Mouse (Mus musculus): ENCODE measurements at regions not wholly inside any gene's neighbourhood (a gene's known extent, or its start where the extent isn't known, plus 50 kb on each side); places are given as distances from the start of the nearest gene placed in this dataset.
A peak's percentile ranks its signal among the peaks of the same experiment; 100 is the strongest.
"Not testable (repeated sequence)": the region's sequence is repeated elsewhere in the genome, so short reads cannot be mapped to it uniquely, and the experiment has no call there.

DNA sequence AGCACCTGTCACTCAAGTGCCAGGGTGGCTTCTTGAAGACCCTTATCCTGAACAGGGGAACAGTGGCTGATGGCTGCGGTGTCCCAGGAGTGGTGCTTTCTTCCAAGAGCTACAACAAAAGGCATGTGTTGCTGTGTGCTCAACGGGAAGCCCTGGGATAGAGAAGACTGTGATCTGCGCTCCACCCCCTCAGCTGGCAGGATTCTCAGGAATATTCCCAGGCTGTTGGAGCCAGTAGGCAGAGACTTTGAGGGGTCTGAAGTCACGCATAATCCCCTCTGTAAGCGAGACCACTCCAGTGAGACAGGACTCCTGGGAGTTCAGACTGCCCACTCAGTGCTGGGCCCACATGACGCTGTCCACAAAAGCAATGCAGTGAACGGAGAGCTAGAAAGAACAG, 202.4 kb downstream of the Plxna1 start:
- no peak for DNase-seq

DNA sequence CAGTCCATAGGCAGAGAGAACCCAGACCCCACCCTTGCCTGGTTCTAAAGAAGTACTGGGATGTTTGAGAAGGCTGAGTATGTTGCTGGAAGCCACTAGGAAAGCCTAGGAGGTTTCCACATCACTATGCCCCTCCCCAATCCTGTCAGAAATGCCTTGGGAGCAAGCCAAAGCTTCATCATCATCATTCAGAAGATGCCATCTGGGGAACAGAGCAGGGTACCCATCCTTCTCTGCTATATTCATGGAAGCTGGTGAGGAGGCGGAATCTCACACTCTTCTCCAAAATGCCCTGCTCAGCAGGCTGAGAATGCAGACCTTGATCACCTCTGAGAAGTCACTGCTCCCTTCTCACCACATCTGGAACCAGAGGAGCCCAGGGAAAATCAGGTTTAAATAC, 200.7 kb downstream of the Plxna1 start:
- DNase-seq = no peak

DNA sequence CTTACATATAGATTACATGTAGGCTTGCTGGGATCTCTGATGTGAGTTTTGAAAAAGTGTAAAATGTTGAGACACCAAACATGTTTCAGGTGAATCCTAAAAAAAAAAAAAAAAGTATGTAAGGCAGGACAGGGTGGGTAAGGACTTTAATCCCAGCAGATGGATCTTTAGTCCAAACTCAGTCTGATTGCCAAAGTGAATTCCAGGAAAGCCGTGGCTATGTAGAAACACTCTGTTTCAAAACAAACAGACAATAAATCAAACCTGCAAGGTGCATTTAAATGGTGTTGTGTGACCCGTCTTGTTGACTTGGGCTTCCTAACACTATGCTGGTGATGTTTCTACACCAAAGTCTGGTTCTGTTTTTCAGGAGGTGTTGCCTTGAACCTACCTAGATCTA, 192.9 kb downstream of the Plxna1 start:
- no peak for DNase-seq

DNA sequence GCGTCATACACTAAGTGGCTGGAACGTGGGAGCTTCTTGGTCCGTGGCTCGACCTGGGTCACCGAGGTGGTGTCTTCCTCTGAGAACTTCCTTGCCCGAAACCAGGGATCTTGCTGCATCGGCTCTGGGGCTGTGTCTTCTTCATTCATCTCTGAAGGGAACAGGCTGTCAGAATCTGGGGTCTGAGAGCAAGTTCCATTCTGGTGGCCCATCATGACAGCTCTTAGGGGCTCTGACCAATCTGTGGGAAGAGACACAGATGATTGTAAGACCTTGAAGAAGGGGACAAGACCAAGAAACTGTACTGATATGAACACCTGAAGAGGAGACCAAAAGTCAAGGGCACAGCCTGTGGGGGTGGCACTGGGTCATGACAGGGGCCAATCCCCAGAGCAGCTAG, 177.5 kb downstream of the Plxna1 start:
- not testable (repeated sequence) for DNase-seq

DNA sequence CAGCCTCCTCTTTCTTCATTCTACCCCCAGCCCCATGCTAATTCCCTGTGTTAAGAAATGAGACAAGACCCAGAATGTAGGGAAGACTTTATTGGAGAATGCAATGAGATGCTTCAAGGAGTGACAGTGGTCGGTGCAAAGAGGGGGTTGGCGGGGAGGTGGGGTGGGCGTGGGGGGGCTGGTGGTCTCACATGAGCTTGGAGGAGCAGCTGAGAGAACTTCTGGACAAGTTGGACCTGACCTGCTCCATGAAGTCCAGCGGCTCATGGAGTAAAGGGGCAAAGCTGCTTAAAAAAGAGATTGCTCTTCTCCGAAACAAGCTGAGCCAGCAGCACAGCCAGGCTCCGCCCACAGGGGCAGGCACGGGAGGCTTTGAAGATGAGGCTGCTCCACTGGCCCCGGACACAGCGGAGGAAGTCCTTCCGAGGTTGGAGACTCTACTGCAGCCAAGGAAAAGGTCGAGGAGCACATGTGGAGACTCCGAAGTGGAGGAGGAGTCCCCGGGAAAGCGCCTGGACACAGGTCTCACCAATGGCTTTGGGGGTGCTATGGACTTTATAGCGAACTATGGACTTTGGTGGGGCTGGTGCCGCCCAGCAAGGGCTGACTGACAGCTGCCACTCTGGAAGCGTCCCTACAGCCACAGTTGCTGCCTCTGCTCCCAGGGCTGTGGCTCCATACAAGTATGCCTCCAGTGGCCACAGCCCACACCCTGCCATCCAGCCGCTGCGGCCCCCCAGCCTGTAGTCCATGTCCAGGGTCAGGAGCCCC, 161.7 kb downstream of the Plxna1 start:
- DNase-seq = not testable (repeated sequence)

DNA sequence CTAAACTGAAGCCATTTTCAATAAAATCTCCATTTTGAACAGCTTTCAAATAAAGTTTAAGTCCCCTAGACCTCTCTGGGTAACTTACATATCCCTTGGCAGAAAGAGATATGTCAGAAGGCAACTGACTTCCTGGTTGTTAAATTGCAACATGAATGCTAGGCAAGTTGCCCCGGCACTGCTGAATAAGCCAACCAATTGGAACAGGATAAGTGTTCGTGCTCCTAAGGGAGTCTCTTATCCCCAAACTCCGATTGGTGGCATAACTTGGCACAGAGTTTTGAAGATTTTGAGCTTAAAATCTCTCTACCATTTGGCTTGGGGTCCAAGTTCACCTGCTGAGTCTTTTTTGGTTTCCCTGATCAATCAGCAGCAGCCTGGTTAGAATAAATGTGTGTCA, 147.4 kb downstream of the Plxna1 start:
- DNase-seq = no peak

DNA sequence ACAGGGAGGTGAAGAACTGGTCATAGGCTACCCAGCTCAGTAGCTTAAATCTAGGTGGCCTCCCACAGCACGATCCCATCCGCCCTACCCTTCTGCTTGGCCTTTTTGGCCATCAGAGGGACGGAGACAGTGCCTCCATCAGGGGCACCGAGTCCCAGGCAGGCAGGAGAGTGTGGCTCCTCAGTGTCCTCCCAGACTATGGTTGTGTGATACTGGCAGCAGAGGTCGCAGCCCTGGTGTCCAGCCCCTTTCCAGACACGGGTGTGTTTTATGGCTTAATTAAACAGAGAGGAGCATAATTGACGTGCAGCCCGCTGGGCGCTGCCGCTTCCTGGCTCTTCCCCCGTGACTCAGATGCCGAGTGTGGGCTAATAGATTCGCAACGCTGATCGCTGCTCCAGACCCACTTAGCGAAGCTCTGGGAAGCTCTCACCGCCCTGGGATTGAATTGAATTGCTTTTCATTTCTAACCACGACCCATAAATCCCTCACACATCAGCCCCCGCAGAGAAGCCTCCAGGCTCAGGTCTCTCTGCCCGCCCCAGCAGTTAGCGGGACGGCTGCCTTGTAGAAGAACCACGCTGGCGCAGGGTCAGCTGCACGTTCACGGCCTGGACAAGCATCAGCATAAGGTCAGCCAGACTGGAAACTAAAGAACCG, 126.9 kb downstream of the Plxna1 start:
- no peak for DNase-seq

DNA sequence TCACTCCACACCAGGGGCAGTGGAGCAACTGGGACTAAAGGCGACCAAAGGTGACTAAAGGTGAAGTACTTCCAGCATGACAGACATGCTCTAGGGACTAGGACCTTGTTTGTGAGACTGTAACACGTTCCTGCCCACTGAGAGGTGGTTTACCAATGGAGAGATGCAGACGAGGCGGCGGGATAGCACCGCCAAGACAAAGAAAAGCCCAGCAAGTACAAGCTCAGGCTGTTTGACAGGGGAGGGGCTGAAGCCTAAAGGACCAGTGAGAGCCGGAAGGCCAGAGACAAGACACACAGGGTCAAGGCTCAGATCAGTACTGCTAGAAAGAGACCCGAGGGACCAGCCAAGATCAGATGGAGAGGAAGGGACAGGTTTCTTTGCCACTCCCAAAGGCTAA, 126.2 kb downstream of the Plxna1 start:
- DNase-seq = no peak

DNA sequence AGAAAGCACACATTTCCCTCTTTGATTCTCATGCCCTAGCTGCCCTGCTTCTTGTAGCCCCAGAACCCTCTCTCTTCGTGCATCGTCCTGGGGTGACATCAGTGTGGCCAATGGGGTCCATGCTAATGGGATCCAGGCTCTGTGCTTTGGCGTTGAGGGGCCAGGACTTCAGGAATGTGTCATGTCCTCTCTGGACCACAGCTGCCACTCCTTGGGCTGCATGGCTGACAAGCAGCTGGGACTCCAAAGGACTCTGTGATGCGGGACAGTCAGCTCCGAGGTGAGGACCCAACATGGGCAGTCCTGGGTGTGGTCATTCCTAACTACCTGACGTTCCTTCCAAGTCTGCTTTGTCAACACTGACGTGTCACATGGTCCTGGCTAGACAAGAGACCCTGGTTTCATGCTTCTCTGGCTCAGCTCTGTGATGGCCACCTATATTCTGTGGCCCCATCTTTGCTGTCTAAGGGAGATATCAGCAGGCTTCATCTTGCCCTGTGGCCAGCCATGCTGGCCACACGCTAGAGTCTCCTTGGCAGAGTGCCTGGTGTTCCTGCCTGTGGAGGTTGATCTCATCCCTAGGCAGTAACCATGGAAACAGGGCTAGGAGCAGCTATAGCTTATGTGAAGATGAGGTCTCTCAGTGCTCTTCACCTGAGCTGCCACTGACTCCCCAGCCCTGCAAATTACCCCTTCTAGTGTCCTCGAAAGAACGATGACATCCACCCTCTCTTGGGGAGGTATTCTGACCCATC, 125.4 kb downstream of the Plxna1 start:
- no peak for DNase-seq

DNA sequence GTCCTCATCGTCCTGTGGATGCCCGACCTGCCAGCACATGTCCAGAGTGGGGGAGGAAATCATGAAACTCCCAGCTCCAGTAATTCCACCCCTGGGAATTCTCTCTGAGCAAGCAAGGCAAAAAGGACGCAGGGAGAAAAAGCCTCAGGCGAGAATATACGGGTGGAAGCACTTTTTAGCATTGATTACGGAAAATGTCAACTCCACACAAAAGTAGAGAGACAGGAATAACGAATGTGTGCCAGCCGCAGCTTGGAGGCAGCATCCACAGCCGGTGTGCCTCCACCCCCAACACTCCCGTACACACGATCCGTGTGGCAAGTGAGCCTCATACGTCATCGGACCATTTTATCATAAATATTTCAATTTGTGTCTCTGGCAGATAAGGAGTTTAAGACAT, 123.5 kb downstream of the Plxna1 start:
- no peak for DNase-seq

DNA sequence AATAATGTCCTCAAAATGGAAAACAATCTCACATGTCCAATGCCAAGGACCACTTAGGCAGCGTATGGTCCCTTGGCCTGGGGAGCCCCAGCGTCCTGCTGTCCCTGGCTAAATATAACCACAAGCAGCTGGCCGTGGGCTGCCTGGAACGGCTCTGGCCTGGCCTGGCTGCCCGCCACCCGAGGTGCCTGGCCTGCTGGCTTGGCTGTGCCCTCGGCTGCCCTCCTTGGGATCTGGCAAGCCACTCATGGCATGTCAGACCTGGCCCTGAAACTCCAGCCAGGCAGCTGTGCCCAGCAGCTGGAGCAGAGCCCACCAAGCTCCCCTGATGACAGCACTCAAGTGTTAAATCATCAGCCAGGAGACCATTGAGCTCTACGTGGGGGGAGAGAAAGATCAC, 122.9 kb downstream of the Plxna1 start:
- no peak for DNase-seq

DNA sequence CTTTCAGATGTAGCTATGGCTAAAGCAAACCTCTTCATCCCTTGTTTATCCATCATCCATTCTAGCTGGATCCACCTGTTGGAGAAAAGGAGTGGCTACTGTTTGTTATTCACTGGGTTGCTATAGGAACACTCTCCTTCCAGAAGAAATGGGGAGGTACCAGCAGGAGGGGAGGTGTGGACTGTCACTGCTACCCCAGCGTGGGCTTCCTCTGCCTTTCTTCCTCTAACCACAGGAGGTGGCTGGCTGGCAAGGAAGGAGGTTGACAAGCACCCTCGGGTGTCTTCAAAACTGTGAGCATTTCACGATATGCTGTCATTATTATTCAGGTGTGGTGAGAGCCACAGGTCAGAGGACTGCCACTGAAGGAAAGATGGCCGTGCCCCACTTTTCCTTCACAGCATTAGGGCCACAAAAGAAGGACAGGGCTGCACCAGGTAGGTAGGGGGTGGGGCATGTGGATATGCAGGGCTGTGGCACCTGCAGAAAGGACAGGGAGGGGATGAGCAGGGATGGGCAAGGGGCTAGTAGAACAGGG, 122.2 kb downstream of the Plxna1 start:
- no peak for DNase-seq

DNA sequence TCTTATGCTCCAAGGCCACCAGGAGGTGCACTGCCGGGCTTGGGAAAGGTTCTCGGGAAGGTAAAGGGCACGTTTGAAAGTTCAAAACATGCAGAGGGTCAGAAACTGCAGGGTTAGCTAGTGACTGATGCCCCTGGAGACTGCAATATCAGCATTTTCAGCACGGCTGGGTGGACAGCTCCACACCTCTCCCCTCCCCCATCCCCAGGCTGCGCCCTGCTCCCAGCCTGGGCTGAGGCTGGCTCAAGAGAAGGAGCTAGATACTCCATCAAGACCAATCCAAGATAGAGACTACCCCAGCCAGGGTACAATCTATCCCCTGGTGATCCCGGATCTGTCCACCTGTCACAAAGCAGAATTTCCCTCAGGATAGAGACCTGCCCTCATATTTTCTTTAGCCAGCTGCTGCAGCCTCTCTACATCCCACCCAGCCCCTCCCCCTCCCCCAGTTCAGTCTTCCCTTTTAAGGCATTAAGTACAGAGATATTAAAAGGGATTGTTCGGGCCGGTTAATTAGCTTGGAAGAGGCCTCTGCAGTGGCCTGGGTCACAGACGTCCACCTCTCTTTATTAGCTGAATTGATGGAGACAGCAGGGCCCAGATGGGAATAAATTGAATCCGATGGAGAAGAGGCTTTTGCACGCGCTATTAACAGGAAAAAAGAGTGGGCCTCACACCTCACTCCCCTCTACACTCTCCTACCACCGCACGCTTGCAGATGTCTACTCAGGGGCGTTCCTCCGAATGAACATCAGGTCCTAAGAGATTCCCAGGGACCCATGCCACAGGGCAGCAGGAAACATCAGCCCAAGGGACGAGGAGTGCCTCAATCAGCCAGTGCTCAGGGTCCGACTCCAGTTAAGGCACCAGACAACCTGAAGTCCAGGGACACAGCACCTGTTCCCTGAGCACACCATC, 119.8 kb downstream of the Plxna1 start:
- DNase-seq = peak; percentile 12

DNA sequence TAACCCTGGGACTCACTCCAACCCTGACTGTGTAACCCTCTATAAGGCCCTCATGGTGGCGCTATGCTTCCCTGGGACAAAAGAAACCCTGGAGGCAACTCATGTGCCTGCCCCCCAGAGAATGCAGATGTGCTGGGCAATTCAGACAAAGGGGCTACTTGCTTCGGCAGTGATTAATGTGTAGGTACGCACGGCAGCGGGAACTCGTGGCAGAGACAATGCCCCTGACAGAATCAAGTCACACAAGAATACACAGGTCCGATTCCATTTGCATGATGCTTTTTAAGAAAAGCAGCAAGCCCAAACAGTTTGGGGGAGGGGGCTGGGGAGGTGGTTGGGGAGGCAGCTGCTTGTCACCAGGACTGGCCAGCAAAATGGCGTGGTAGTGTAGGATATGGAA, 116.9 kb downstream of the Plxna1 start:
- no peak for DNase-seq

DNA sequence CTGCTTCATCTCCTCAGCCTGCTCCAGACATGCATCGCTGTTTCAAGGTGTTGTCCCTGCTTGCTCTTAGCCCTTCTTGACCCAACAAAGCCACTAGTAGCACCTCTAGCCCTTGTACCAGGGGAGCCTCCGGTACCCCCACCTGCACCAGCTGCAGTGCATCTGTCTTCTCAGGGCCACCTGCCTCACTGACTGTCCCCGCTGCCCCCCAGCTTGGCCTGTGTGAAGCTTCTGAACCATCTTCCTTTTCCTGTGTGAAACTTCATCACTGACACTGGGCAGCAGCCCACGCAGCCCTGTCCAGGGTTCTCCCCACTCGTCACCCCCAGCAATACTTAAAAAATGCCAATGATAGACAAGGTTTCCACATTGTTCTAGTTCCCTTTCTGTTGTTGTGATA, 116.2 kb downstream of the Plxna1 start:
- no peak for DNase-seq

DNA sequence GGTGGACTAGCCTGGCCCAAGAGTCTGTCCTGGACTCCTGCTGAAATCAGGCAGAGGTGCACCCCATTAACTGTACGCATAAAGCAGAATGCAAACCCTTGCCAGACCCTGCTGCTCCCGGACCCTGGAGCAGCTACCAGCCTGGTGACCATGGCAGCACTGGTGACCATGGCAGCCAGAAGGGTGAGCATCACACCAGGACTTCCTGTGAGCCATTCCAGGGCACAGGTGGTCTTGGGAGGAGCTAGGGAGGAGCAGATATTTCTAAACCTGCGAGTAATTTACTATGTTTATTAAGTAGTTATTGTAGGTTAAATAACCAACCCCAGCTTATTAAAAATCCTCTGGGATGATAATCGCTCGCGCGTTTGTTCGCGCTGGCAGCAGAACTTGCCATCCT, 113.8 kb downstream of the Plxna1 start:
- no peak for DNase-seq

DNA sequence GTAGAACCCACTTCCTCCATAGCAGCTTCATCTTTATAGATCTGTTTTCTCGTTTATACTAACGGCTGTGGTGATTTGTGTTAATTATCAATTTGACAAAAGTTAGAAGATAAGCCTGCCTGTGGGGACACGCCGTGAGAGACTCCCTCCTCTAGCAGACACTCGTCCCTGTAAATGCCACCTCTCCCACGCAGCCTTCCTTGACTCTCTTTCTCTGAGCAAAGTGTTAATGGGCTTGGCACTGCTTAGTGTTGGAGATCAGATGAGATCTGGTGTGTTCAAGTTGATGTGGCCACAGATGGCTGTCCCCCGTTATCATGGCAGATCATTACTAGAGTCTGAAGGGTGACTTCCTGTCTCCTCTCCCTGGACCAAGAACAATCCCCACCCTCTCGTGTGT, 113.1 kb downstream of the Plxna1 start:
- no peak for DNase-seq

DNA sequence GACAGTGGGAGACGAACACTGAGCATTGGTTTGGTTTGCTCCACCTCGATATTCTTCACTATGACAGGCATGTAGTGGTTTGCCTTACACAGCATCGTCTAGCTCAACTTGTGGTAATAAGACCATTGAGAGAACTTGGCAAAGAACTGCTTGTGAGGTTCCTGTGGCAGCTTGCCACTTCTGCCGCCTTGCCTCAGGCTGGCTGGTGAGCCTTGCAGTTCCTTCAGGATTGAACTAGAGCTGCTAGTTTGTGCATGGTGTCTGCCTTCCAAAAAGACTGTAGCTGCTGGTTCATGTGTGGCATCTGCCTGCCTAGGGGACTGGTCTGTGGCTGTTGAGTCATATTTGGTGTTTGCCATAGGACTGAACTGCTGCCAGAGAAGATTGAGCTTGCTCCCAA, 110.8 kb downstream of the Plxna1 start:
- no peak for DNase-seq

DNA sequence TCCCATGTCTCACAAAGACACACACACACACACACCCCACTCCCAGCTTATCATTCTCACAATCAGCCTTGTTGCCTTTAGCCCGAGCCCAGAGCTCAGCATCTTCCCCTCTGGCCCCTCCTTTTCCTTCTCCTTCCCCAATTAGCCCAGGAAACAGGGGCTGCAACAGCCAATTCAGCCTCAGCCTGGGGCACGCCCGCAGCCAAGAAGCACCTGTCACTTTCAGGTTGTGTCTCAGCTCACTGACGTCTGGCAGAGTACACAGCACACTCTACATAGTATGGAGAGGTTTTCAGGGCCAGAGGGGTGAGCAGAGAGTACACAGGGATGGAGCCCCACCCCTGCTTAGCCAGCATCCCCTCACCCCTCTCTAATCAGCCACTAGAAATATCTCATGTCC, 106.4 kb downstream of the Plxna1 start:
- DNase-seq = no peak

DNA sequence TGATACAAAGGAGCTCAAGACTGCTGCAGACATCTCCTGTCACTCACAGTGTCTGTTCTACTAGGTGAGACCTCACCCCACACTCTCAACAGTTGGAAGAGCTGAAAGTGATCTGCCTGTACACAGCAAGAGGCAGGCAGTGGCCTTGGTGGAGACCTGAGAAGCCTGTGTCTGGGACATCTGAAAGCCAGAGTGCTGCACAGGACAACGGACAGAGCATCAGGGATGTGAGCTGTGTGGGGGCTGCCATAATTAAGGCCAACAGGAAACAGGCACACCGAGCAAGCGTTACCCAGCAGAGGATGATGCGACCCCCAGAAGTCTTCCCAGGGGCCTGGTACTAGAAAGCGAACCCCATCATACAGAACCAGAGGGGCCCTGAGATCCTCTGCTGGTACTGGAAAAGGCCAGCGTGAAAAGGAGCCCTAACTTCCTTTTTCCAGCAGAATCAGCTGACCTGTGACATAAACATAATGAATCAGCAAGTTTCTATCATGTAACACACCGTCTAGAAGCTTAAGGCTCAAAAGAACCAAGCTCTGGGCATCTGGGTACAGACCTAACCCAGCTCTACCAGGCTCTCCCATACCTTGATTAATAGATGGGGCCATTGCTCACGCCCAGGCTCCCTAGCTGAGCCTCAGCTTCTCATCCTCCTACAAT, 105.7 kb downstream of the Plxna1 start:
- no peak for DNase-seq

DNA sequence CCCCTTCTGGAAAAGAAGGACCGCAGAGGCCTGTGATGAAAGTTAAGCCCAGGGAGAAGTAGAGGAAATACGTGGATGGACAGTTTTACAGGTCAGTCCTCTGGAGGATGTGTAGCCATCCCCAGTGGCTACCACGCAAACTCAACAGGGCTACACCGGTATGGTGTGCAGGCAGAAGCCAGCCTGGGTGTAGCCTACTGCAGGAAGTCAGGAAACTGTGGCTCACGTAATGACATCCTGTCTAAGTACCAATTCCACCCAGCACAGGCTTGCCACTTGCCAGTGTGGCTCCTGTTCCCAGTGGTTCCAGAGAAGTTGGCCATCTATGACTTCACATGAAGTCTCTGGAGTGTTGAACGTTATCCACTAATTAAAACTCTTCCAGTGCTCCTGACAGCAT, 105.0 kb downstream of the Plxna1 start:
- no peak for DNase-seq

DNA sequence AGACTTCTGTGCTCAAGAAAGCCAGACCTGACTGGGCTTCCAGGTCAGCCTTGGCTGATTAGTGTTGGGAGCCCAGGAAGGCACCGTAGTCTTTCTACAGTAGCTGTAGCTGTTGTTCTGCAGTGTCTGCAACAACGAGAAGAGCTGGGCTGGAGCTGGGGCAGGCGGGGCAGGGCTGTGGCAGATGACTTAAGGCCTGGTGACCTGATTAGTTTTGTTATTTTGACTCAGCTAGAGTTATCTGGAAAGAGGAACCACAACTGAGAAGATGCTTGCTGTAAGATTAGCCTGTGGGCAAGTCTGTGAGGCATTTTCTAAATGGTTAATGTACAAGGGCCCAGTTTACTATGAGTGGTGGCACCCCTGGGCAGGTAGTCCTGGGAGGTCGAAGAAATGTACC, 104.3 kb downstream of the Plxna1 start:
- no peak for DNase-seq

Data from thymus, postnatal 25 days (tissue).